Mouse (Mus musculus) G1E-ER4 (cell line): ENCODE results near the gene H2al1b. TPM values are rescaled to one million over a fixed set of nuclear protein-coding genes. Genes with fewer than 3 reads are reported as not detected.
"Not testable (repeated sequence)": the region's sequence is repeated elsewhere in the genome, so short reads cannot be mapped to it uniquely, and the experiment has no call there.

Experiments used
- GATA1 ChIP-seq: IDR thresholded peaks from one replicate; pipeline ENCODE4 v1.8.0; 2012; ENCODE audit warnings: low read length, inconsistent platforms
- polyA plus RNA-seq: library from polyadenylated mRNA; stranded (reverse); fragments of >175 nt; gene quantifications from 2 replicates; pipeline ENCODE4 v1.2.3, GENCODE M21; 2012

Gene H2al1b
- polyA plus RNA-seq, 1 experiment, result not detected

- TF ChIP-seq GATA1, result not testable (repeated sequence)
Observed at GRCm38 (mm10) chrX:11314858-11315257, 12.6 kb downstream of the H2al1b start, which contains the start of gene H2al1f. Gene H2al1f (plus strand): TSS chrX:11315158.

- TF ChIP-seq GATA1, result not testable (repeated sequence)
Observed at GRCm38 (mm10) chrX:11317956-11318355, 15.7 kb downstream of the H2al1b start, which contains the start of gene H2al1g. Gene H2al1g (plus strand): TSS chrX:11318256.

- not testable (repeated sequence) for TF ChIP-seq GATA1
Observed at GRCm38 (mm10) chrX:11321192-11321591, 19.0 kb downstream of the H2al1b start, which contains the start of gene H2al1h. Gene H2al1h (plus strand): TSS chrX:11321492.

GRCm38 (mm10) chrX:11324359-11324758 is 22.1 kb downstream of the H2al1b start, which contains the start of gene H2al1i:
Gene H2al1i (plus strand): TSS chrX:11324659.
- TF ChIP-seq GATA1, result not testable (repeated sequence)

- not testable (repeated sequence) for TF ChIP-seq GATA1
Observed at GRCm38 (mm10) chrX:11327522-11327921, 25.3 kb downstream of the H2al1b start, which contains the start of gene H2al1j. Gene H2al1j (plus strand): TSS chrX:11327822.

GRCm38 (mm10) chrX:11345762-11346161 is 43.5 kb downstream of the H2al1b start:
- no peak for TF ChIP-seq GATA1

- no peak for TF ChIP-seq GATA1
Observed at GRCm38 (mm10) chrX:11346756-11347155, 44.5 kb downstream of the H2al1b start.

Other genes with a start within 250 kb of the H2al1b start
- not detected in 2 replicates for gene H2al1a, start 3.2 kb upstream of the H2al1b start, polyA plus RNA-seq
- gene H2al1c, start 3.2 kb downstream of the H2al1b start, polyA plus RNA-seq, result not detected in 2 replicates
- gene H2al1d, start 6.4 kb downstream of the H2al1b start, polyA plus RNA-seq, result not detected in 2 replicates
- not detected in 2 replicates for gene H2al1e, start 9.5 kb downstream of the H2al1b start, polyA plus RNA-seq
- gene H2al1f, start 12.7 kb downstream of the H2al1b start, polyA plus RNA-seq, result not detected in 2 replicates
- gene H2al1g, start 15.8 kb downstream of the H2al1b start, polyA plus RNA-seq, result not detected in 2 replicates
- gene H2al1h, start 19.1 kb downstream of the H2al1b start, polyA plus RNA-seq, result not detected in 2 replicates
- not detected in 2 replicates for gene H2al1i, start 22.2 kb downstream of the H2al1b start, polyA plus RNA-seq
- not detected in 2 replicates for gene H2al1j, start 25.4 kb downstream of the H2al1b start, polyA plus RNA-seq